In the genomic region with DNA sequence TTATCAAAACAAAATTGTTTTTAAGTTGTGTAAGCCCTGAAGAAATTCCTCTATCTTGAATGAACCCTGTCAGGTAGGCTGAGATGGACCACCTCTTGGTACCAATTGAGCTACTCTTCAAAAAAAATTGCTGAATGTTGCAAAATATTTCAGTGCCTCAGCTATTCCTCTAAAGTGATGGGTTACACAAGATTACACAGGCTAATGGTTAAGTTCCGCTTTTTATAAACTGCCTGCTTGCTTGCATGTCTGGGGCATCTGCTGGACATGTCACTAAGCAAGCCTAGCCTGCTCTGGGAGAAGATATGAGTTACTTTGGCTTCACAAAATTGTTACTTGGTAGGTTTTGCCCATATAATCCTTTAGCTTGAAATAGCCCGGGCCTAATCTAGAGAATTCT, we compare ENCODE assay signal across 24 mouse cellular contexts. TPM values are rescaled to one million over a fixed set of nuclear protein-coding genes. Genes with fewer than 3 reads are reported as not detected.
"Had no signal": no experiment of that assay in that cellular context is flagged by ENCODE, and none has a peak within 500 bp of the region (broad histone marks: within the 10 kb centered on the region; RNA-seq: fewer than 3 reads in every experiment).

No protein-coding gene starts in this region.

- H3K4me3 ChIP-seq: limb, embryonic 15.5 days; midbrain, embryonic 13.5 days; myocyte; neural tube, embryonic 15.5 days had no signal

- H3K4me1 ChIP-seq: limb, embryonic 15.5 days; midbrain, embryonic 13.5 days; neural tube, embryonic 15.5 days had no signal

- H3K27me3 ChIP-seq: limb, embryonic 15.5 days; midbrain, embryonic 13.5 days; neural tube, embryonic 15.5 days had no signal

- DNase-seq: kidney, adult 8-10 months; kidney, postnatal 25 days; layer of hippocampus, adult 9-11 months; layer of hippocampus, postnatal 36 days; lung, adult 2 months; lung, postnatal 4 days; retina, postnatal 1 day; right cerebral cortex, postnatal 25 days; thymus, postnatal 14 days had no signal

- ATAC-seq: intestine, postnatal 0 days; lung, postnatal 0 days; midbrain, embryonic 13.5 days had no signal

- H3K27ac ChIP-seq: limb, embryonic 15.5 days; liver, embryonic 14.5 days; midbrain, embryonic 13.5 days; neural tube, embryonic 15.5 days; stomach, postnatal 0 days had no signal

- H3K36me3 ChIP-seq: limb, embryonic 15.5 days; midbrain, embryonic 13.5 days; neural tube, embryonic 15.5 days had no signal

RNA-seq across cellular contexts. Expression of gene 4930444G20Rik, which starts 2.3 kb away (rescaled TPM):
- total RNA-seq: layer of hippocampus, postnatal 36 days; left cerebral cortex, adult 8-10 months; left cerebral cortex, postnatal 25 days; midbrain, postnatal 0 days had no signal
- polyA plus RNA-seq: intestine, postnatal 0 days; kidney, embryonic 16.5 days; limb, embryonic 11.5 days; limb, embryonic 15.5 days; liver, embryonic 14.5 days; lung, adult 2 months; lung, postnatal 0 days; midbrain, embryonic 13.5 days; midbrain, postnatal 0 days; myocyte; neural tube, embryonic 11.5 days; neural tube, embryonic 15.5 days; small intestine, adult 2 months; stomach, postnatal 0 days had no signal
